Mouse (Mus musculus): ENCODE data around the gene Plcb4. TPM values are rescaled to one million over a fixed set of nuclear protein-coding genes. Genes with fewer than 3 reads are reported as not detected.

Plcb4 gene
- total and polyA plus RNA-seq, 3 experiments = not detected

DNA sequence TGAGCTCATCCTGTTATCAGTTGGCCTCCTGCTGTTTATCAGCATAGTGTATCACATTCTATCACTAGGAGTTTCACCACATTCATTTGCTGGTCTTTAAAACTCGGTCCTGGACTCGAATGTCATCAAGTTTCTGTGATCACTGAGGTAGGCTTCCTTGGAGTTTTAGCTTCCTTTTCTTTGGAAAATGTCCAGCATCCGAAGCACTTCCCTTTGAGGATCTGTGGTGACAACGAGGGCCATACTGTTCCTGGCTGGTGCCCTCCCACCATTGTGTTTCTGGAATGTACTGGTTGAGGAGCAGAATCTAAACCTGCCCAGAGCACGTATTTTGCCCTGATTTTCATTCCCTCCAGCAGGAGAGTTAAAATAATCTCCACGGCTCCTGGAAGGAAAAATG is 260.8 kb downstream of the Plcb4 start:
- dilution Hi-C loops (cut with MboI; ENCODE audit: extremely low pct_ligation_motif_present, extremely low pct_unique_long_range_greater_than_20kb, low sequenced_read_pairs) (no loop called here), in situ Hi-C loops (cut with MboI; ENCODE audit: low pct_ligation_motif_present, low pct_unique_long_range_greater_than_20kb, low sequenced_read_pairs) (no loop called here)
- H3K9me3 ChIP-seq (replicated peaks; ENCODE audit: low read length) = peaks cover 78% of the 10 kb centered on the region

DNA sequence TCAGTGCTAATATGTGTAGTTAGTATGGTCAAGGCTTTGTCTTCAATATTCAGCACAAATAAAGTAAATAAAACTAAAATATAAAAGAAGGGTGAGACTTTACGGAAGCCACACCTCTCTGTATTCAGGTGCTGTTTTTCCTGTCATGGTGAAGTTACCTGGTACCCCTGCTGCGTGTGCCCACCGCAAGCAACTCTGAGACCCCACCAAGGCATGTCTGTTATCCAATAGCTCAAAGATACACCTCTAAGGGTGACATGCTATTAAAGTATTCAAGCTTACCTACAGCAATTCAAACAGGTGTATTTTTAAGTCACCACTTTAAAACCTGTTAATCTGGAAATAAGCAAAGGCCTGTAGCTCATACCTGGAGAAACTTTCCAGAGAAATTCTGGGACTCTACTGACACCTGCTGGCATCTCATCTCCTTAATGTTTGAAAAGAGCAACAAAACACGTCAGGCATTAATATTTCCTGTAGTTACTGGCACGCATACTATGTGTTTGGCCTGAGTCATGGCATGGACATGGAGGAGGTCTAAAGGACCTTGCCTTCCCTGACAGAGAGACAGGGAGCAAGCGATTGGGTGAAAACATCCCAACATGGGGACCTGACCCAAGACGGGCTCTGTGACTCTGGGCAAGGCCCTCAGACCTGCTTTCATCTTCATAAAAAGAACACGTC is 268.0 kb downstream of the Plcb4 start:
- in situ Hi-C loops (cut with MboI; ENCODE audit: low pct_ligation_motif_present, low pct_unique_long_range_greater_than_20kb, low sequenced_read_pairs) = no loop called here
- H3K9ac ChIP-seq (ENCODE audit: insufficient read depth, low read depth) = no peak overlapping the region
- no peaks in the 10 kb centered on the region for H3K27me3 ChIP-seq (replicated peaks)
- no peaks in the 10 kb centered on the region for H3K79me2 ChIP-seq (replicated peaks; ENCODE audit: control insufficient read depth, extremely low read depth, insufficient read depth, poor library complexity, severe bottlenecking)
- H3K9me3 ChIP-seq (replicated peaks; ENCODE audit: low read length) = peaks cover 77% of the 10 kb centered on the region
- no peaks in the 10 kb centered on the region for H3K36me3 ChIP-seq (replicated peaks in 1 of 2; ENCODE audit: control insufficient read depth in 1 of 2, insufficient read depth in 1 of 2, low read length in 1 of 2)
- TF ChIP-seq ZNF384 (IDR thresholded peaks at IDR 0.05; ENCODE audit: low read depth, low read length) (no peak), IRF4 (IDR thresholded peaks at IDR 0.05; ENCODE audit: low read depth, low read length) (no peak), CHD1 (IDR thresholded peaks at IDR 0.05; ENCODE audit: low read depth, low read length) (no peak), POLR2AphosphoS2 (IDR thresholded peaks at IDR 0.05; ENCODE audit: low read depth, low read length) (no peak)
- no peak overlapping the region for H3K4me3 ChIP-seq (replicated peaks in 1 of 3; ENCODE audit: low read depth in 2 of 3, low read length in 2 of 3, poor library complexity in 1 of 3)
- no peak overlapping the region for H3K27ac ChIP-seq (ENCODE audit: insufficient read depth, low read depth)
- H3K4me2 ChIP-seq (ENCODE audit: insufficient read depth, low read depth, poor library complexity, severe bottlenecking) = no peak overlapping the region
- no peak for DNase-seq (ENCODE audit: extremely low read depth)
- H3K4me1 ChIP-seq (ENCODE audit: control insufficient read depth in 1 of 2, insufficient read depth in 2 of 2) = no peaks in the 10 kb centered on the region
- dilution Hi-C loops (cut with MboI; ENCODE audit: extremely low pct_ligation_motif_present, extremely low pct_unique_long_range_greater_than_20kb, low sequenced_read_pairs) = no loop called here

More for the DNA sequence above, 260.8 kb downstream of the Plcb4 start:
- no peak for TF ChIP-seq IRF4 (IDR thresholded peaks at IDR 0.05; ENCODE audit: low read depth, low read length)
- Histone ChIP-seq H3K4me2 (ENCODE audit: insufficient read depth, low read depth, poor library complexity, severe bottlenecking) (no peak overlapping the region), H3K4me1 (ENCODE audit: control insufficient read depth in 1 of 2, insufficient read depth in 2 of 2) (no peaks in the 10 kb centered on the region), H3K9ac (ENCODE audit: insufficient read depth, low read depth) (no peak overlapping the region), H3K36me3 (replicated peaks in 1 of 2; ENCODE audit: control insufficient read depth in 1 of 2, insufficient read depth in 1 of 2, low read length in 1 of 2) (no peaks in the 10 kb centered on the region), H3K27me3 (replicated peaks) (no peaks in the 10 kb centered on the region), H3K27ac (ENCODE audit: insufficient read depth, low read depth) (no peak overlapping the region), H3K79me2 (replicated peaks; ENCODE audit: control insufficient read depth, extremely low read depth, insufficient read depth, poor library complexity, severe bottlenecking) (no peaks in the 10 kb centered on the region), H3K4me3 (replicated peaks in 1 of 3; ENCODE audit: low read depth in 2 of 3, low read length in 2 of 3, poor library complexity in 1 of 3) (no peak overlapping the region)
- DNase-seq (ENCODE audit: extremely low read depth) = no peak

DNA sequence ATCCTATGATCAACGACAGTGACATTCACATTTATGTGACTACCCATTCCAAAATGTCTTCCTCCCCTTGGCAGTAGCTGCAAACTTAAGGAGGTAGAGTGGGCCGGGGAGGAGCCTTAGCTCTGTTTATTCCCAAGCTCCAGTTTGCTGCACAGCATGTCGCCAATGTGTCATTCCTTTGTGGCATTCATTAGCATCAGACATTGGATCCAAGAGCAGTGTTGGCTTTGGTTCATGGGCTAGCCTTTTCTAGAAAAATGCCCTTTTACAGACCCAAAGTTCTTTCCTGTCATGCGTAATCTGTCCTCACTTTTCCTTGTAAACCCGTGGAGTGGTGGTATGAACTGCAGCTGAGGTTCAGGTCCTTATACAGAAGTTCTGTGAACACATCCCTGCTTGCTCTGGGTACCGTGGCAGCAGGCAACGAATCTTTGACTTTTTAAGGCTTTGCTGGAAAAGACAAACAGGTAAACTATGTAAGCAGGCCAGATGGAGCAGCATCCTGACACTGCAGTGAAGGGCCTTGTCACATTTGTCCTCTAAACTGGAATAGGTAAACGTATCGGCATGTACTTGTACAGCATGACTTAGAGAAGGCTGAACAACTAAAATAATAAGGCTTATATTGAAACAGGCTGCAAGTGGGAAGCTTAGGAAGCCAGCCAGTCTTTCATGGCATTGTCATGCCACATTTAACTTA is 270.4 kb downstream of the Plcb4 start:
- DNase-seq (ENCODE audit: extremely low read depth) = no peak
- Histone ChIP-seq H3K4me3 (replicated peaks in 1 of 3; ENCODE audit: low read depth in 2 of 3, low read length in 2 of 3, poor library complexity in 1 of 3) (no peak overlapping the region), H3K36me3 (replicated peaks in 1 of 2; ENCODE audit: control insufficient read depth in 1 of 2, insufficient read depth in 1 of 2, low read length in 1 of 2) (no peaks in the 10 kb centered on the region), H3K79me2 (replicated peaks; ENCODE audit: control insufficient read depth, extremely low read depth, insufficient read depth, poor library complexity, severe bottlenecking) (no peaks in the 10 kb centered on the region), H3K27me3 (replicated peaks) (no peaks in the 10 kb centered on the region), H3K4me1 (ENCODE audit: control insufficient read depth in 1 of 2, insufficient read depth in 2 of 2) (no peaks in the 10 kb centered on the region), H3K27ac (ENCODE audit: insufficient read depth, low read depth) (no peak overlapping the region), H3K4me2 (ENCODE audit: insufficient read depth, low read depth, poor library complexity, severe bottlenecking) (no peak overlapping the region), H3K9ac (ENCODE audit: insufficient read depth, low read depth) (no peak overlapping the region), H3K9me3 (replicated peaks; ENCODE audit: low read length) (peaks cover 83% of the 10 kb centered on the region)
- TF ChIP-seq KAT2A (IDR thresholded peaks at IDR 0.05; ENCODE audit: insufficient replicate concordance, low read length) (no peak), SIN3A (IDR thresholded peaks at IDR 0.05; ENCODE audit: low read length) (no peak), NRF1 (IDR thresholded peaks at IDR 0.05; ENCODE audit: low read depth, low read length) (no peak), RAD21 (IDR thresholded peaks at IDR 0.05; ENCODE audit: low read depth, low read length) (no peak), MAX (IDR thresholded peaks at IDR 0.05; ENCODE audit: low read length) (no peak), MYC (IDR thresholded peaks at IDR 0.05; ENCODE audit: low read depth, low read length) (no peak), TCF12 (IDR thresholded peaks at IDR 0.05; ENCODE audit: low read depth, low read length) (no peak), MEF2A (IDR thresholded peaks at IDR 0.05; ENCODE audit: borderline replicate concordance, low read depth, low read length) (no peak), BHLHE40 (IDR thresholded peaks at IDR 0.05; ENCODE audit: low read depth, low read length) (no peak), ELF1 (IDR thresholded peaks at IDR 0.05; ENCODE audit: low read depth, low read length) (no peak)
- dilution Hi-C loops (cut with MboI; ENCODE audit: extremely low pct_ligation_motif_present, extremely low pct_unique_long_range_greater_than_20kb, low sequenced_read_pairs) (no loop called here), in situ Hi-C loops (cut with MboI; ENCODE audit: low pct_ligation_motif_present, low pct_unique_long_range_greater_than_20kb, low sequenced_read_pairs) (no loop called here)

Data from CH12.LX (cell line).